Mouse (Mus musculus) kidney, embryonic 14.5 days (tissue): ENCODE measurements around the gene Oxgr1. TPM values are rescaled to one million over a fixed set of nuclear protein-coding genes. Genes with fewer than 3 reads are reported as not detected.
"Not testable (repeated sequence)": the region's sequence is repeated elsewhere in the genome, so short reads cannot be mapped to it uniquely, and the experiment has no call there.

ENCODE experiments used
- ATAC-seq: fragments of 200-750 bp; cut with Nextera tagmentation; 2 replicates; pipeline ENCODE4 v1.8.0; 2017; ENCODE audit warnings: moderate number of reproducible peaks, mild to moderate bottlenecking, moderate TSS enrichment, moderate library complexity; ENCODE audit not compliant: low FRiP score, low TSS enrichment
- H3K27ac ChIP-seq: fragments of 300-500 bp; sonication (generic); 2 replicates; pipeline ENCODE4 v1.5.1; 2014; ENCODE audit warnings: low read depth, mild to moderate bottlenecking, low read length, moderate library complexity, mixed read lengths
- H3K27me3 ChIP-seq: fragments of 300-500 bp; sonication (generic); 2 replicates; pipeline ENCODE4 v1.6.1; 2014; ENCODE audit warnings: mild to moderate bottlenecking, low read length; ENCODE audit not compliant: control insufficient read depth, insufficient read depth
- H3K36me3 ChIP-seq: fragments of 300-500 bp; sonication (generic); 2 replicates; pipeline ENCODE4 v1.6.1; 2014; ENCODE audit warnings: low read length, mixed read lengths; ENCODE audit not compliant: control insufficient read depth, insufficient read depth
- H3K4me1 ChIP-seq: fragments of 300-500 bp; sonication (generic); 2 replicates; pipeline ENCODE4 v1.6.1; 2014; ENCODE audit warnings: low read length, mixed read lengths; ENCODE audit not compliant: control insufficient read depth, insufficient read depth
- H3K4me2 ChIP-seq: fragments of 300-500 bp; sonication (generic); replicated peaks from 2 replicates; pipeline ENCODE4 v1.6.1; 2014; ENCODE audit warnings: low read depth, mild to moderate bottlenecking, low read length
- H3K4me3 ChIP-seq: fragments of 300-500 bp; sonication (generic); 2 replicates; pipeline ENCODE4 v1.5.1; 2014; ENCODE audit warnings: mild to moderate bottlenecking, low read length
- H3K9ac ChIP-seq: fragments of 300-500 bp; sonication (generic); 2 replicates; pipeline ENCODE4 v1.6.1; 2014; ENCODE audit warnings: low read depth, mild to moderate bottlenecking, low read length, moderate library complexity
- H3K9me3 ChIP-seq: fragments of 300-500 bp; sonication (generic); 2 replicates; pipeline ENCODE4 v1.6.1; 2016; ENCODE audit warnings: low read length; ENCODE audit not compliant: control insufficient read depth
- WGBS: fragments of 180-500 bp; shearing (Covaris S2); extraction: QIAGEN DNeasy Blood & Tissue Kit; methylation state at CpG from one replicate; pipeline ENCODE4 v1.1.7; 2014; 5-methylcytosine and 5-hydroxymethylcytosine counted together
- polyA plus RNA-seq: library from polyadenylated mRNA; unstranded; fragments of >200 nt; fragmentation: Nextera tagmentation; extraction: Ambion mirVana; gene quantifications from 2 replicates; pipeline ENCODE4 v1.2.1, GENCODE M21; 2014

The Oxgr1 gene
- polyA plus RNA-seq, 1 experiment from 2014 or later, result 0.66 TPM

DNA sequence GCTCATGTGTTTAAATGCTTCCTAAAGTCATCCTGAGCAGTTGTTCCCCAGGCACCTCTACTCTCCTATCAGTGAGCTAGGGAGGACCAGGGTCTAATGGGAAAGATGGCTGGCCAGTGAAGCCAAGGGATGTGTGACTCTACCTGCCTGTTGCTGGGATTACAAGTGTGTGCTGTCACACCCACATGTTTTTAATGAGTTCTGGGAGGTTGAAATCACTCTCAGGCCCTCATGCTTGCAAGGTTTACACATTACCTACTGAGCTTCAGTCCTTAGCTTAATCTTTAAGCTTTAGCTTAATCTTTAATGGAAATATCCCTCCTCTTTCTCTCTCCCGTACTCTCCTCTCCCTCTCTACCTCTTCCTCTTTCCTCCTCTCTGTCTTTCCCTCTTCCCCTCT is 55.0 kb downstream of the Oxgr1 start:
- WGBS, result 47% methylated on average over 1 of the region's 1 CpGs
- Histone ChIP-seq H3K4me1 (peaks cover 19% of the 10 kb centered on the region), H3K27me3 (no peaks in the 10 kb centered on the region), H3K9me3 (peaks cover 4% of the 10 kb centered on the region; the same call in 1 of the 2 replicates), H3K36me3 (no peaks in the 10 kb centered on the region), H3K4me2 (no peak overlapping the region), H3K4me3 (no peak overlapping the region), H3K9ac (no peak overlapping the region), H3K27ac (peak overlapping the region; percentile 68)
- peak; percentile 56 for ATAC-seq

GRCm38 (mm10) chr14:119986778-119987177 is 55.5 kb downstream of the Oxgr1 start:
- H3K36me3 ChIP-seq, result no peaks in the 10 kb centered on the region
- H3K9me3 ChIP-seq, result peaks cover 4% of the 10 kb centered on the region; the same call in 1 of the 2 replicates
- H3K27ac ChIP-seq, result peak overlapping the region; percentile 68
- H3K4me2 ChIP-seq, result no peak overlapping the region
- 46% methylated on average over 6 of the region's 6 CpGs for WGBS
- H3K4me3 ChIP-seq, result no peak overlapping the region
- no peaks in the 10 kb centered on the region for H3K27me3 ChIP-seq
- peaks cover 22% of the 10 kb centered on the region for H3K4me1 ChIP-seq
- no peak overlapping the region for H3K9ac ChIP-seq
- ATAC-seq, result peak; percentile 90

- not testable (repeated sequence) for H3K4me2 ChIP-seq, H3K4me3 ChIP-seq, H3K27me3 ChIP-seq, H3K9me3 ChIP-seq, H3K36me3 ChIP-seq, H3K9ac ChIP-seq
- Histone ChIP-seq H3K27ac (peak overlapping the region; percentile 68), H3K4me1 (peaks cover 24% of the 10 kb centered on the region)
- peak; percentile 2; the same call in 1 of the 2 replicates for ATAC-seq
- WGBS, result 68% methylated on average over 7 of the region's 7 CpGs
Measured at GRCm38 (mm10) chr14:119986351-119986750, 55.9 kb downstream of the Oxgr1 start.

DNA sequence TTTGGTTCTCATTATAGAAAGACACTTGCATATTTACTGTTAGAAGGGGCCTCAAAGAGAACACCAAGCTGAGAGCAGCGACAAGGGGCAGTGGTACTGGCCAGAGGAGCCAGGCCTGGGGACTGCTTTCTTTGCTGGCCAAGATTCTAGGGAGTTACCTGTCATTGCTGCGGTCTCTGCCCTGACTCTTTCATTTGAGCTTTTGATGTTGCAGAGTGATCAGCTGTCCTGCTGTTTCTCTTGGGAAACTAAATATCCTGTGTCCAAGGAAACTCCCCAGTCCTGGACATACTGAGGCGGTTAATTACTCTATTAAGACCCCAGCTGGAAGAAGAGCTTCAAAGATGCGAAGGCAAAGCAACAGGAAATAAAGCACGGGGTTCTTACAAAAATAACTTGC is 60.9 kb downstream of the Oxgr1 start:
- WGBS, result 17% methylated on average over 5 of the region's 5 CpGs
- H3K36me3 ChIP-seq, result no peaks in the 10 kb centered on the region
- peak; percentile 88 for ATAC-seq
- 0 out of 2 replicates have a peak, but pooled peaks cover 6% of the 10 kb centered on the region for H3K4me1 ChIP-seq
- H3K9ac ChIP-seq, result no peak overlapping the region
- no peak overlapping the region for H3K4me2 ChIP-seq
- H3K27me3 ChIP-seq, result no peaks in the 10 kb centered on the region
- H3K4me3 ChIP-seq, result no peak overlapping the region
- peaks cover 4% of the 10 kb centered on the region; the same call in 1 of the 2 replicates for H3K9me3 ChIP-seq
- peak overlapping the region; percentile 59; the same call in 1 of the 2 replicates for H3K27ac ChIP-seq

DNA sequence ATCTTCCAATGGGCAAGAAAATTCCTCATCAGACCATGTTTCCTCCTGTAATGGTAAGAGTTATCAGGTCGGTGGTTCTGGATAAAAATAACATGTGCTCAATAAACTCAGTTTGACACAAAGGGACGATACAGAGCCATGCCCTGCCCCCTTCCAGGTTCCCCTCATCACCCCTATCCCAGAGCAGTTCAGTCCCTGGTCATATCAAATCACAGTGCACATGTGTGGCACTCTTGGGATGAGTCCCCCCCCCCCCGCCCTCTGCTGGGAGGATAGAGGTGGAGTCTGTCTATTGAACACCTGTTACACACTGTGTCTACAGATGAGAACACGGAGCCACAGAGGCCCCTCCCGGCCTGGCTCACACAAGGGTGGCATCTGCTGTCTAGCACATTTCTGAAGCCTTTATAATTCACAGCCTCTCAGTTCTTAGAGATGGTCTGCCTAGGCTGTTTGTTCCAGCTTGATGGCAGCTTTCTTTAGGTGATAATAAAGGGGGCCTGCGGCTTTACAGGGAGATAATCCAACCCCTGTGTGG is 61.5 kb downstream of the Oxgr1 start:
- Histone ChIP-seq H3K4me1 (0 out of 2 replicates have a peak, but pooled peaks cover 6% of the 10 kb centered on the region), H3K9ac (no peak overlapping the region), H3K27me3 (no peaks in the 10 kb centered on the region), H3K4me2 (no peak overlapping the region), H3K36me3 (no peaks in the 10 kb centered on the region), H3K9me3 (peaks cover 4% of the 10 kb centered on the region; the same call in 1 of the 2 replicates), H3K4me3 (no peak overlapping the region), H3K27ac (peak overlapping the region; percentile 47; the same call in 1 of the 2 replicates)
- peak; percentile 72 for ATAC-seq
- WGBS, result 58% methylated on average over 6 of the region's 6 CpGs

Other genes starting within 250 kb of the Oxgr1 start
- gene Mbnl2, start 233.2 kb upstream of the Oxgr1 start, polyA plus RNA-seq, result 61.3 and 84.9 TPM in 2 replicates